Mouse (Mus musculus) adrenal gland (tissue): ENCODE results near the gene 1810037I17Rik.

Experiments used
- intact Hi-C: fragments of 180-260 bp; cut with DNase I; formaldehyde crosslinking; loops from one replicate; pipeline ENCODE4 v1.15.1; 2025

The 1810037I17Rik gene

GRCm38 (mm10) chr3:122929723-122930122, 5.7 kb downstream of the 1810037I17Rik start:
- intact Hi-C loops = loop anchor here (5.0 kb wide), 1 partner anchor 38 kb away; no protein-coding TSS in a partner anchor

GRCm38 (mm10) chr3:122932466-122932865, 8.5 kb downstream of the 1810037I17Rik start:
- intact Hi-C loops = loop anchor here (5.0 kb wide), 1 partner anchor 35 kb away; no protein-coding TSS in a partner anchor

GRCm38 (mm10) chr3:122937176-122937575, 13.2 kb downstream of the 1810037I17Rik start:
- intact Hi-C loops = loop anchor here (2.0 kb wide), 1 partner anchor 222 kb away; no protein-coding TSS in a partner anchor

- intact Hi-C loops = no loop called here
Observed at GRCm38 (mm10) chr3:122939215-122939614, 15.2 kb downstream of the 1810037I17Rik start.

GRCm38 (mm10) chr3:122943387-122943890, 19.4 kb downstream of the 1810037I17Rik start:
- intact Hi-C loops = loop anchor here (5.0 kb wide), 1 partner anchor 159 kb away; no protein-coding TSS in a partner anchor

GRCm38 (mm10) chr3:122950129-122950528, 26.1 kb downstream of the 1810037I17Rik start:
- intact Hi-C loops = no loop called here

- intact Hi-C loops = no loop called here
Observed at GRCm38 (mm10) chr3:122964301-122964700, 40.3 kb downstream of the 1810037I17Rik start.

- intact Hi-C loops = loop anchor here (5.0 kb wide), 1 partner anchor 36 kb away; no protein-coding TSS in a partner anchor
Observed at GRCm38 (mm10) chr3:122968391-122968790, 44.4 kb downstream of the 1810037I17Rik start.

- intact Hi-C loops = no loop called here
Observed at GRCm38 (mm10) chr3:122972126-122972822, 48.3 kb downstream of the 1810037I17Rik start.

- intact Hi-C loops = no loop called here
Observed at GRCm38 (mm10) chr3:122974833-122975232, 50.8 kb downstream of the 1810037I17Rik start.

- intact Hi-C loops = no loop called here
Observed at GRCm38 (mm10) chr3:122975363-122975762, 51.4 kb downstream of the 1810037I17Rik start.
